Mouse (Mus musculus) cortical plate, adult 2 months (tissue): ENCODE measurements around the gene Onecut3. TPM values are rescaled to one million over a fixed set of nuclear protein-coding genes. Genes with fewer than 3 reads are reported as not detected.
A peak's percentile ranks its signal among the peaks of the same experiment; 100 is the strongest.

Experiments used
- H3K27ac ChIP-seq: fragments of 200-500 bp; 2 replicates; pipeline ENCODE4 v1.5.1; 2012; ENCODE audit warnings: low read length, control low read depth, inconsistent platforms; ENCODE audit not compliant: insufficient read depth
- H3K4me1 ChIP-seq: fragments of 200-500 bp; 2 replicates; pipeline ENCODE4 v1.6.1; 2011; ENCODE audit warnings: low read length; ENCODE audit not compliant: control insufficient read depth, insufficient read depth
- H3K4me3 ChIP-seq: fragments of 200-500 bp; 2 replicates; pipeline ENCODE4 v1.5.1; 2011; ENCODE audit warnings: mild to moderate bottlenecking, low read length, control low read depth; ENCODE audit not compliant: insufficient read depth
- CTCF ChIP-seq: fragments of 200-500 bp; IDR thresholded peaks from 2 replicates; pipeline ENCODE4 v1.5.1; 2011; ENCODE audit warnings: mild to moderate bottlenecking, control low read depth, low read length; ENCODE audit not compliant: insufficient read depth; ENCODE audit errors: extremely low read depth
- POLR2A ChIP-seq: fragments of 200-500 bp; IDR thresholded peaks from 2 replicates; pipeline ENCODE4 v1.6.1; 2011; ENCODE audit warnings: mild to moderate bottlenecking, low read length, control low read depth; ENCODE audit not compliant: insufficient read depth; ENCODE audit errors: extremely low read depth
- polyA plus RNA-seq: library from polyadenylated mRNA; depleted of rRNA; stranded (reverse); fragments of >200 nt; gene quantifications from 2 replicates; pipeline ENCODE4 v1.2.3, GENCODE M21; 2012

Gene Onecut3
- polyA plus RNA-seq, 1 experiment = not detected

DNA sequence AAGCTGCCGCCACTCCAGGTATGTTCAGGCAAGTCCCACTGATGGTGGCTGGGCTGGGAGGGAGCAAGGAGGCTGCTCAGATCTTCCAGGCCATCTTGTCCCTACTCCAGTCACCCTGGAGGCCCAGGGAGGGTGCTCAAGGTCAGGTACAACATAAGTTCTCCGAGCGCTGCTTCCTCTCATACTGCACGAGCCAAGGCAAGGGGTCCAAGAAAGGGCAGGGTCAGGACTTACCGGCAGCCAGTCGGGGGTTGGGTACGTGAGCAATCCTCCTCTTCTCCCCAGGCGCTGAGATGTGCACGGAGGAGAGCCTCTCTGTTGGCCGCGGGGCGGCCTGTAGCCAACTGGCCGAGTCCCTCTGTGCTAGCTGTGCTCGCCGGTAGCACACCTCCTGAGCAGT, 52.9 kb downstream of the Onecut3 start:
- TF ChIP-seq POLR2A (no peak), CTCF (no peak)
- no peak overlapping the region for H3K4me3 ChIP-seq
- no peak overlapping the region for H3K27ac ChIP-seq
- H3K4me1 ChIP-seq = 0 out of 2 replicates have a peak, but pooled peaks cover 1% of the 10 kb centered on the region

DNA sequence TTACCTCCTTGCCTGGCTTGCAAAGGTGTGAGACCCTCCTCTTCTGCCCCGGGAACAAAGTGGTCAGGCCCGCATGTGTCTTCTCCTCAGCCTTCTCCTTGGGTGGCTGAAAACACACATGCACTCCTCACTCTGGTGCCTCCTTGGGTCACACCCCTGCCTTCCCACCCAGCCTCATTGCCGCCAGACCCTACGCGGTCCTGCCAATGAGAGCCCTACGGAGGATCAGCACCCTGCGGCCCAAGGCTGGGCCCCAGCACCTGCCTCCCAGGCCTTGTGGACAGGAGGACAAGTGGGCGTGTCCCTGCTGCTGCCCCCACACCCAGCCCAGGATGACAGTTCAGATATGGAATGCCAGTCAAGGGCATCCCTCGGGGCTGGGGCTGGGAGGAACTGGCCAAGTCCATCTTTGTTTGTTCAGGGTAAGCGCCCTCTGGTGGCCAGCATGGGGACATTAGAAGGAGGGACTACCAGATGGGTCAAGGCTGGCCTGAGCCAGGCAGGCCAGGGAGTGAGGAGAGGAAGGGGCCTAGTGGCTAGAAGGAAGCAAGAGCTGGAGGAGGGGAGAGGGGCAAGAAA, 53.9 kb downstream of the Onecut3 start:
- H3K4me3 ChIP-seq = no peak overlapping the region
- TF ChIP-seq CTCF (peak; percentile 65), POLR2A (no peak)
- 0 out of 2 replicates have a peak, but pooled peaks cover 1% of the 10 kb centered on the region for H3K4me1 ChIP-seq
- no peak overlapping the region for H3K27ac ChIP-seq

DNA sequence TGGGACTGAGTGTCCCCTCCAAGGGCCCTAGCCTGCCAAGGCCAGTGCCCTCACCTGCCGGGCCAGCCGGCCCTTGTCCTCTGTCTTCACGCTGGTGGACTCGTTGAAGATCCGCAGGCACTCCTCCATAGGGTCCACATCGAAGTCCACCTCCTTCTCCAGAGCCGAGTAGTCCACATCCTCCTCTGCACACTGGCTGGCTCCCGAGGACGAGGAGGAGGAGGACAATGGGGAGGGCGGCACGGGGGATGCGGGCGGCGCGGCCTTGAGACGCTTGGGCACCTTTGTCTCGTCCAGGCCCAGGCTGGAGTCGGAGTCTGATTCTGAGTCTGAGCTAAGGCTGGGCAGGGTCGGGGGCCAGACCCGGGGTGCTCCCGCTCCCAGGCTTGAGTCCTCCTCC, 54.6 kb downstream of the Onecut3 start:
- H3K4me1 ChIP-seq = no peaks in the 10 kb centered on the region
- TF ChIP-seq CTCF = no peak
- no peak for TF ChIP-seq POLR2A
- no peak overlapping the region for H3K27ac ChIP-seq
- no peak overlapping the region for H3K4me3 ChIP-seq

DNA sequence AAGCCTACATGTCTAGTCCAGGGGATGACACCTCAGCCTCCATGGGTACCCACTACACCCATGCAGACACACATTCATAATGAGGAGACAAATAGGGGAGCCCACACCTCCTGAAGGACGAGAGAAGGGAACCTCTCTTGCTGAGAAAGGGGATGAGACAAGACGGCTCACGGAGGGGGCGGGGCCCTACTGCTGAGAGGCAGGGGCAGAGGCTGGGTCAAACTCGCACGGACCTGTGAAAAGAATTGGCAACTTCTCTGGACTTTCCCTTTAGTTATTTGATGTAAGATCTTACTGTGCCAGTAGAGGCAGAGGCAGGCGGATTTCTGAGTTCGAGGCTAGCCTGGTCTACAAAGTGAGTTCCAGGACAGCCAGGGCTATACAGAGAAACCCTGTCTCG, 57.7 kb downstream of the Onecut3 start:
- Histone ChIP-seq H3K4me1 (no peaks in the 10 kb centered on the region), H3K27ac (no peak overlapping the region), H3K4me3 (no peak overlapping the region)
- TF ChIP-seq POLR2A (no peak), CTCF (no peak)

DNA sequence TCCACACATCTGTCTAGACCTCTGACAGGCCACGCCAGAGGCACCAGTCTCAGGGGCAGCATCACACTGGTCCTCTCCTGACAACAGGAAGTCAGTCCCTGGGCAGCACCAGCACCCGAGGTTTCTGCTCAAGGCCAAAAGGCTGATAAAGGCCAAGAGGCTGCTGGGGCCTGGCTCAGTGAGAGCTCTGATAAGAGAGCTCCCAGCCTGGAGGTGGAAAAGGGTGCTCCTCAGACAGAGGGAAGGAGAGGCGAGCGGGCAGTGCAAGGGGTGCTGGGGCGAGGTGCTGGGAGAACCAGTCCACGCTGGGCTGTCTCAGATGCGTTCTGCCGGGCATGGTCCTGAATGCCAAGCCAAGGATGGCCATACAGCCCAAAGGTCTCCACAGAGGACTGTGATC, 58.9 kb downstream of the Onecut3 start:
- no peaks in the 10 kb centered on the region; the same call in 1 of the 2 replicates for H3K4me1 ChIP-seq
- H3K27ac ChIP-seq = no peak overlapping the region
- H3K4me3 ChIP-seq = no peak overlapping the region
- no peak for TF ChIP-seq POLR2A
- no peak for TF ChIP-seq CTCF

DNA sequence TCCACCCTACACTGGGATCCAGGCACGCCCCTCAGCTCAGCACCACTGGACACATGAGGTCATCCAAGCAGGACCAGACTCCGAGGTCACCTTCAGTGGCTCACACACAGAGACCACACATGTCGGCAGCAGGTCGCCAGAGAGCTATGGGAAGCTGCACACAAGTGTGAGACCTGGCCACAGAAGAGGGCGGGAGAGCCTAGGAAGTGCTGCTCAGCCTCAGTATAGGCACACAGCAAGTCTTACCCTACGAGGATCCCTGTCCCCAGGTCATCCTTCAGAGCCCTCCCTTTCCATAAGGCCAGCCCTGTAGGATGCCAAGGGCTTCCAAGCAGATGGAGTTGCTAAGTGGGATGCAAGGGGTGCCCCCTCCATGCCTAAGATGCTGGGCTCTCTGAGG, 59.4 kb downstream of the Onecut3 start:
- no peak overlapping the region for H3K4me3 ChIP-seq
- TF ChIP-seq POLR2A (no peak), CTCF (no peak)
- no peaks in the 10 kb centered on the region; the same call in 1 of the 2 replicates for H3K4me1 ChIP-seq
- H3K27ac ChIP-seq = no peak overlapping the region

DNA sequence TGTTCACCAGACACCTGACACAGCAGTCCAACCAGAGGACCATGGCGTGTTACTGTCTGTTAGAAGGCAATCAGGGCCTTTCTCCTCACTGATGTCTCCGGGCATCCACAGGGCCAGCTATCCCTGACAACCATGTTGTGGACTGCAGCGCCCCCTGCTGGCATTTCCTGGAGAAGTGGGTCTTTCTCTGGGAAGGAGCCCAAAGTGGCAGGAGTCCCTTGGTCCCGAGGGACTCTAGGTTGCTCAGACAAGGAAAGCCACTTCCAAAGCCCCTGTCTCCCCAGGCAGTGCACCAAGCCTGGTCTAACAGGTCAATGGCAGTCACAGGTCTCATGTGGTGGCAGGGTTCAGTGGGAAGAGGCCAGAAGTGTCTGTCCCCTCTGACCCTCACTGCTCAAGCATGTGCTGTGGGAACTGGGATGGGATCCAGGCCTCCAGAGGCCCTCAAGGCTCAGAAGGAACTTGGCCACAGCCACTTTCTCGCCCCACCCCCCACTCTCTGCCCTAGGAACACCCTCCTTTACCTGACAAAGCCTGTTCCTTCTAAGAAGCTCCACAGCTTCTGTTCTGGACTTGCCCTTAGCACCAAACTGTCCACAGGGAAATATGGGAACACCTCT, 62.8 kb downstream of the Onecut3 start:
- no peak overlapping the region for H3K27ac ChIP-seq
- TF ChIP-seq POLR2A (no peak), CTCF (peak; percentile 69)
- H3K4me3 ChIP-seq = no peak overlapping the region
- H3K4me1 ChIP-seq = peaks cover 4% of the 10 kb centered on the region

DNA sequence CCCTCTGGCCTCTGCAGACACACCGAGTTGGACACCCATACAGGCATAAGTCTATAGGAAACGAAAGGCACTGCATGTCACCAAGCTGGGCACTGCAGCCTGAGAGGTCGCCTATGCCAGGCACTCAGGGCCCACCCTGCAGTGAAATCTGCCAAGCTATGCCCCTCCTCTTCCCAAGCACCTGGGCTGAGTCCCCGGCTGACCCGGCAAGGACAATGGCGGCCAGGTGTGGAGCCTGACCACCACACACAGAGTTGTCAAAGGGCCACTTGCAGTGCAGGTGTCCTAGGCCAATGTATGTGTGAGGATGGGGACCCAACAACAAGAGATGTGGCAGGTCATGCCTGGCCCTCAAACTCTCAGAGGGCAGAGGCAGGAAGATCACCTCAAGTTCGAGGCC, 64.8 kb downstream of the Onecut3 start:
- H3K4me1 ChIP-seq = peaks cover 4% of the 10 kb centered on the region
- TF ChIP-seq POLR2A (no peak), CTCF (no peak)
- H3K4me3 ChIP-seq = no peak overlapping the region
- H3K27ac ChIP-seq = no peak overlapping the region

DNA sequence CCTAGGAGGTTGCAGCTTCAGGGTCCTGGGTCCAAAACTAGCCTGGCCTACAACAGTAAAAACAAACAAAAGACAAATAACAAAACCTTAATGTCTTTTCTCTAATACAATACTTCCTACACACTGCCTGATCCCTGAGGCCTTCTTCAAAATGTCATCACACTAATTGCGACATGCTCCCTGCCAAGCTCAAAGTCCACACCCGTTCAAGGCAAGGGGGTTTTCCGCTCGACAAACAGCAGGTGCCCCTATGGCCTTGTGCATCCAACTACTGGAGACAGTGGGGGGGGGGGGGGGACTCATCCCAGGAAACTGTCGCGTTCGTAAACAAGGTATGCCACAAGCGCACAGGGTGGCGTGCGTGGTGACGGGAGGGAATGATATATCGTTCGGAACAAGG, 66.0 kb downstream of the Onecut3 start:
- no peak for TF ChIP-seq POLR2A
- TF ChIP-seq CTCF = no peak
- Histone ChIP-seq H3K4me3 (peak overlapping the region; percentile 95), H3K4me1 (peaks cover 4% of the 10 kb centered on the region), H3K27ac (no peak overlapping the region)

DNA sequence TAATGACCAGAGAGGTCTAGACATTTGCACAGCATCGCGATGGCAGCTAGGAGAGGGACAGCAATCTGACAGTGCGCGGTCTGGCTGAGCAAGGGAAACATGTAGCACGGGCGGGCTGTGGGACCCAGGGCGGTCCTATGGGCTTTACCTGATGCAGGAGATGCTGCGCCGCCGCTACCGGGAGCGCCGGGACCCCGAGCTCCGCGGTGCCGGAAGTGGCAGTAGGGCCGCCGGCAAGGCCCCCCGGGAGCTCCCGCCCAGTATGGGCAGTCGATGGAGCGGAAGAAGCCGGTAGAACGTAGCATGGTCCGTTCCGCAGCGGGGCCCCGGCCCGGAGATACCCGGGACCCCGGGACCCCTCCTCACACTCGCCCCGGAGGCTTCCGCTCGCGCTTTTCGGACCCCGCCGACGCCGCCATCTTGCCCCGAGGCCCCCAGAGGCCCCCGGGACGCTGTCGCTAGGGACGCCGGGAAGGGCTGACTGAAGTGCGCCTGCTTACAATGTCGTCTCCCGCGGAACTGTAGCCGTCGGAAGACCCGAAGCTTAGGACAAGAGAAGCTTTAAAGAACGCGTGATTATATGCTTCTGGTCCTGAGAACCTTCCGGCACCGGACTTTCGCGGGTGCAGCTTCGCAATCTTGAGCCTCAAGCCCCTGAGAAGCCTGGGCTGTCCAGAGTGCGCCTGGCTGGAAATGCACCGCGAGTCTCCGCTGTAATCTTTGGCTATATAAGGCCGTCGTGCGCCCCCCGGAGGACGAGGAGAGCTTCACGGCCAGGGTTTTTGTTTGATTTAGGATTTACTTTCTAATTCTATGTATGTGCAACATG, 66.7 kb downstream of the Onecut3 start, which contains the start of gene Rexo1:
Gene Rexo1, minus strand, starts transcription at position 445 of the 829 bp plus-strand sequence.
- Histone ChIP-seq H3K27ac (peak within 1 kb of the TSS; percentile 83), H3K4me1 (peaks cover 4% of the 10 kb centered on the region), H3K4me3 (peak within 1 kb of the TSS; percentile 95)
- TF ChIP-seq POLR2A (peak; percentile 86), CTCF (peak; percentile 65)
